Mouse (Mus musculus): Measurements from ENCODE around the gene Timd2. TPM values are rescaled to one million over a fixed set of nuclear protein-coding genes. Genes with fewer than 3 reads are reported as not detected.
"Not testable (repeated sequence)": the region's sequence is repeated elsewhere in the genome, so short reads cannot be mapped to it uniquely, and the experiment has no call there.

Gene Timd2
- not detected in 2 replicates for total RNA-seq (2017)

- no peak for ATAC-seq (ENCODE audit: extremely low read depth, insufficient number of reproducible peaks, low FRiP score, poor library complexity, severe bottlenecking)
These were observed at the start of gene Timd2 for GRCm38 (mm10) chr11:46706664-46707356. TSS of gene Timd2 (minus strand) at chr11:46707061.

GRCm38 (mm10) chr11:46755714-46756113 is 48.9 kb upstream of the Timd2 start:
- ATAC-seq (ENCODE audit: extremely low read depth, insufficient number of reproducible peaks, low FRiP score, poor library complexity, severe bottlenecking), result not testable (repeated sequence)

GRCm38 (mm10) chr11:46754669-46755068 is 47.8 kb upstream of the Timd2 start:
- ATAC-seq (ENCODE audit: extremely low read depth, insufficient number of reproducible peaks, low FRiP score, poor library complexity, severe bottlenecking), result no peak

- no peak for ATAC-seq (ENCODE audit: extremely low read depth, insufficient number of reproducible peaks, low FRiP score, poor library complexity, severe bottlenecking)
These were observed 46.8 kb upstream of the Timd2 start for GRCm38 (mm10) chr11:46753662-46754061.

- no peak for ATAC-seq (ENCODE audit: extremely low read depth, insufficient number of reproducible peaks, low FRiP score, poor library complexity, severe bottlenecking)
These were observed 41.1 kb upstream of the Timd2 start for GRCm38 (mm10) chr11:46747996-46748395.

- ATAC-seq (ENCODE audit: extremely low read depth, insufficient number of reproducible peaks, low FRiP score, poor library complexity, severe bottlenecking), result no peak
These were observed 34.9 kb upstream of the Timd2 start for GRCm38 (mm10) chr11:46741716-46742115.

GRCm38 (mm10) chr11:46740886-46741285 is 34.0 kb upstream of the Timd2 start:
- no peak for ATAC-seq (ENCODE audit: extremely low read depth, insufficient number of reproducible peaks, low FRiP score, poor library complexity, severe bottlenecking)

GRCm38 (mm10) chr11:46739501-46739900 is 32.6 kb upstream of the Timd2 start:
- no peak for ATAC-seq (ENCODE audit: extremely low read depth, insufficient number of reproducible peaks, low FRiP score, poor library complexity, severe bottlenecking)

GRCm38 (mm10) chr11:46735076-46735475 is 28.2 kb upstream of the Timd2 start, which contains the start of gene Havcr1:
TSS of gene Havcr1 (plus strand) at chr11:46735080.
- not testable (repeated sequence) for ATAC-seq (ENCODE audit: extremely low read depth, insufficient number of reproducible peaks, low FRiP score, poor library complexity, severe bottlenecking)

GRCm38 (mm10) chr11:46734617-46735016 is 27.8 kb upstream of the Timd2 start:
- ATAC-seq (ENCODE audit: extremely low read depth, insufficient number of reproducible peaks, low FRiP score, poor library complexity, severe bottlenecking), result no peak

GRCm38 (mm10) chr11:46733242-46733789 is 26.5 kb upstream of the Timd2 start:
- ATAC-seq (ENCODE audit: extremely low read depth, insufficient number of reproducible peaks, low FRiP score, poor library complexity, severe bottlenecking), result 0 out of 2 replicates have a peak, but pooled peaks have one; percentile 23

- ATAC-seq (ENCODE audit: extremely low read depth, insufficient number of reproducible peaks, low FRiP score, poor library complexity, severe bottlenecking), result no peak
These were observed 24.7 kb upstream of the Timd2 start for GRCm38 (mm10) chr11:46731541-46732070.

GRCm38 (mm10) chr11:46698830-46699229 is 8.0 kb downstream of the Timd2 start:
- ATAC-seq (ENCODE audit: extremely low read depth, insufficient number of reproducible peaks, low FRiP score, poor library complexity, severe bottlenecking), result no peak

GRCm38 (mm10) chr11:46698278-46698655 is 8.6 kb downstream of the Timd2 start:
- ATAC-seq (ENCODE audit: extremely low read depth, insufficient number of reproducible peaks, low FRiP score, poor library complexity, severe bottlenecking), result no peak

- no peak for ATAC-seq (ENCODE audit: extremely low read depth, insufficient number of reproducible peaks, low FRiP score, poor library complexity, severe bottlenecking)
These were observed 9.2 kb downstream of the Timd2 start for GRCm38 (mm10) chr11:46697433-46698277.

- ATAC-seq (ENCODE audit: extremely low read depth, insufficient number of reproducible peaks, low FRiP score, poor library complexity, severe bottlenecking), result not testable (repeated sequence)
These were observed 11.0 kb downstream of the Timd2 start for GRCm38 (mm10) chr11:46695849-46696248.

GRCm38 (mm10) chr11:46690136-46690535 is 16.7 kb downstream of the Timd2 start:
- ATAC-seq (ENCODE audit: extremely low read depth, insufficient number of reproducible peaks, low FRiP score, poor library complexity, severe bottlenecking), result no peak

- no peak for ATAC-seq (ENCODE audit: extremely low read depth, insufficient number of reproducible peaks, low FRiP score, poor library complexity, severe bottlenecking)
These were observed 23.1 kb downstream of the Timd2 start for GRCm38 (mm10) chr11:46683723-46684122.

GRCm38 (mm10) chr11:46682842-46683241 is 24.0 kb downstream of the Timd2 start:
- no peak for ATAC-seq (ENCODE audit: extremely low read depth, insufficient number of reproducible peaks, low FRiP score, poor library complexity, severe bottlenecking)

All from neutrophil, adult 5-6 weeks (primary cell).